Mouse (Mus musculus) embryonic facial prominence, embryonic 13.5 days (tissue): ENCODE data around the gene Tle6. TPM values are rescaled to one million over a fixed set of nuclear protein-coding genes. Genes with fewer than 3 reads are reported as not detected.

Experiments used
- ATAC-seq: fragments of 200-750 bp; cut with Nextera tagmentation; 2 replicates; pipeline ENCODE4 v1.8.0; 2017; ENCODE audit warnings: low read depth; ENCODE audit not compliant: insufficient number of reproducible peaks, insufficient read depth, low FRiP score, low TSS enrichment
- H3K27ac ChIP-seq: fragments of 300-500 bp; sonication (generic); 2 replicates; pipeline ENCODE4 v1.5.1; 2015; ENCODE audit warnings: moderate library complexity, mild to moderate bottlenecking, inconsistent platforms
- H3K27me3 ChIP-seq: fragments of 300-500 bp; sonication (generic); 2 replicates; pipeline ENCODE4 v1.6.1; 2015; ENCODE audit warnings: mild to moderate bottlenecking, inconsistent platforms
- H3K36me3 ChIP-seq: fragments of 300-500 bp; sonication (generic); 2 replicates; pipeline ENCODE4 v1.6.1; 2015; ENCODE audit warnings: mild to moderate bottlenecking, inconsistent platforms
- H3K4me1 ChIP-seq: fragments of 300-500 bp; sonication (generic); 2 replicates; pipeline ENCODE4 v1.6.1; 2015; ENCODE audit warnings: inconsistent platforms
- H3K4me2 ChIP-seq: fragments of 300-500 bp; sonication (generic); 2 replicates; pipeline ENCODE4 v1.6.1; 2015; ENCODE audit warnings: moderate library complexity, mild to moderate bottlenecking, inconsistent platforms
- H3K4me3 ChIP-seq: fragments of 300-500 bp; sonication (generic); 2 replicates; pipeline ENCODE4 v1.5.1; 2015; ENCODE audit warnings: mild to moderate bottlenecking, inconsistent platforms
- H3K9ac ChIP-seq: fragments of 300-500 bp; sonication (generic); 2 replicates; pipeline ENCODE4 v1.6.1; 2015; ENCODE audit warnings: mild to moderate bottlenecking, inconsistent platforms
- H3K9me3 ChIP-seq: fragments of 300-500 bp; sonication (generic); 2 replicates; pipeline ENCODE4 v1.6.1; 2016; ENCODE audit warnings: inconsistent platforms
- WGBS: fragments of 180-500 bp; shearing (Covaris S2); methylation state at CpG from one replicate; pipeline ENCODE4 v1.1.7; 2015; ENCODE audit warnings: mixed read lengths; 5-methylcytosine and 5-hydroxymethylcytosine counted together
- polyA plus RNA-seq: library from polyadenylated mRNA; unstranded; fragments of >200 nt; fragmentation: Nextera tagmentation; extraction: Ambion mirVana; gene quantifications from 2 replicates; pipeline ENCODE4 v1.2.1, GENCODE M21; 2015

Gene Tle6
- polyA plus RNA-seq, 1 experiment from 2014 or later = 17.2 TPM

GRCm38 (mm10) chr10:81598871-81599270, 2.0 kb downstream of the Tle6 start:
- no peak overlapping the region for H3K27ac ChIP-seq
- 35% methylated on average over 6 of the region's 6 CpGs for WGBS
- H3K4me2 ChIP-seq = no peak overlapping the region
- ATAC-seq = no peak
- no peaks in the 10 kb centered on the region for H3K36me3 ChIP-seq
- H3K4me1 ChIP-seq = peaks cover 65% of the 10 kb centered on the region
- H3K4me3 ChIP-seq = no peak overlapping the region
- H3K9ac ChIP-seq = no peak overlapping the region
- no peaks in the 10 kb centered on the region for H3K9me3 ChIP-seq
- peaks cover 14% of the 10 kb centered on the region for H3K27me3 ChIP-seq

DNA sequence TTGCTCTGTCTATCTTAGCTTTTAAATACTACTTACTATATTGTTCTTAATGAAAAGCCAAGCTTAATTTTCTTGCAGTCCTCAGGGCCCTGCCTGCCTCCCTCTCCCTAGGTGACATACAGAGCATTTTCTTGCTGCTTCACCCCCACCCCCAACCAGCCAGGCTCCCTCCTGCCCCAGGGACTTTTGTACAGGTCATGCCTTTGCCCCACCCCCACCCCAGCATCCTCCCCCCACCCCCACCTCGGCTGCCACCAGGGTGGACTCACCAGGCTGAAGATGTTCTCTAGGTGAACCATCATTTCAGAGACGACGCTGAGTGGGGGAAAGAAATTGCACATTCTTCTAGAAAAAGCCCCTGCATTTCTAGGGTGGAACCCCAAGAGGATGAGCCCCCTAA, 2.5 kb downstream of the Tle6 start:
- Histone ChIP-seq H3K4me2 (no peak overlapping the region), H3K36me3 (no peaks in the 10 kb centered on the region), H3K4me3 (no peak overlapping the region), H3K27ac (no peak overlapping the region), H3K4me1 (peaks cover 67% of the 10 kb centered on the region), H3K9ac (no peak overlapping the region), H3K9me3 (no peaks in the 10 kb centered on the region), H3K27me3 (peaks cover 19% of the 10 kb centered on the region)
- ATAC-seq = no peak
- 24% methylated on average over 3 of the region's 3 CpGs for WGBS

GRCm38 (mm10) chr10:81597137-81597950, 3.5 kb downstream of the Tle6 start:
- H3K4me3 ChIP-seq = peak overlapping the region; percentile 20
- ATAC-seq = 0 out of 2 replicates have a peak, but pooled peaks have one; percentile 2

GRCm38 (mm10) chr10:81596611-81597010, 4.3 kb downstream of the Tle6 start:
- H3K4me3 ChIP-seq = peak overlapping the region; percentile 20
- peaks cover 22% of the 10 kb centered on the region for H3K27me3 ChIP-seq
- 0% methylated on average over 10 of the region's 10 CpGs for WGBS
- peaks cover 58% of the 10 kb centered on the region for H3K4me1 ChIP-seq
- no peaks in the 10 kb centered on the region for H3K9me3 ChIP-seq
- H3K27ac ChIP-seq = peak overlapping the region; percentile 87
- H3K36me3 ChIP-seq = no peaks in the 10 kb centered on the region
- peak overlapping the region; percentile 46 for H3K9ac ChIP-seq
- ATAC-seq = no peak
- peak overlapping the region; percentile 53 for H3K4me2 ChIP-seq

More at GRCm38 (mm10) chr10:81597137-81597950, 3.5 kb downstream of the Tle6 start:
- Histone ChIP-seq H3K9me3 (no peaks in the 10 kb centered on the region), H3K4me1 (peaks cover 63% of the 10 kb centered on the region), H3K27me3 (peaks cover 22% of the 10 kb centered on the region), H3K27ac (peak overlapping the region; percentile 87), H3K9ac (0 out of 2 replicates have a peak overlapping the region, but pooled peaks have one; percentile 44), H3K4me2 (peak overlapping the region; percentile 53), H3K36me3 (no peaks in the 10 kb centered on the region)
- WGBS = 2% methylated on average over 12 of the region's 12 CpGs

DNA sequence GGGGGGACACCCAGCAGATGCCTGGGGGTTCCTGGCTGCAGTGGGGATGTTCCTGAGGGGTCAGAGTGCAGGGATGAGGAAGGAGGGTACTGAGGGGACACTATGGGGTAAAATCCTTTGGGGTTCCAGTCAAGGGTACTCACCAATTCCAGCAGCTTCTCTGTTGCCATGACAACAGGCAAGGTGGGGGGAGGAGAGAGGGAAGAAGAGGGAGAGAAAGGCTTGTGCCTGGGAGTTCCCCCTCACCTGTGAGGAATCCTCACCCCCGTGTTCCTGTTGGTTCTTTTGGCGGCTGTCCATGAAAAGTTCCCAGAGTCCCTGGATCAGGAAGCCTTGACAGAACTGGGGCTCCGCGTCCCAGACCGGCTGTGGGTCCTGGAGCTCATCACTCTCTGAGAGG, 5.3 kb downstream of the Tle6 start:
- Histone ChIP-seq H3K4me1 (peaks cover 49% of the 10 kb centered on the region), H3K36me3 (peaks cover 6% of the 10 kb centered on the region; the same call in 1 of the 2 replicates), H3K9ac (peak overlapping the region; percentile 1; the same call in 1 of the 2 replicates), H3K4me3 (no peak overlapping the region), H3K4me2 (no peak overlapping the region; the same call in 1 of the 2 replicates), H3K27me3 (peaks cover 25% of the 10 kb centered on the region), H3K9me3 (no peaks in the 10 kb centered on the region), H3K27ac (peak overlapping the region; percentile 87)
- no peak for ATAC-seq
- 29% methylated on average over 5 of the region's 5 CpGs for WGBS

- H3K27me3 ChIP-seq = peaks cover 25% of the 10 kb centered on the region
- H3K9ac ChIP-seq = no peak overlapping the region
- no peak overlapping the region for H3K27ac ChIP-seq
- 74% methylated on average over 18 of the region's 18 CpGs for whole genome bisulfite sequencing
- no peak overlapping the region for H3K4me2 ChIP-seq
- H3K4me1 ChIP-seq = peaks cover 43% of the 10 kb centered on the region
- no peak for ATAC-seq
- no peak overlapping the region for H3K4me3 ChIP-seq
- H3K9me3 ChIP-seq = no peaks in the 10 kb centered on the region
- peaks cover 22% of the 10 kb centered on the region for H3K36me3 ChIP-seq
These were observed 6.9 kb downstream of the Tle6 start for GRCm38 (mm10) chr10:81593935-81594334.

GRCm38 (mm10) chr10:81593223-81593622, 7.7 kb downstream of the Tle6 start:
- H3K4me1 ChIP-seq = peaks cover 39% of the 10 kb centered on the region
- H3K9me3 ChIP-seq = no peaks in the 10 kb centered on the region
- no peak overlapping the region for H3K4me3 ChIP-seq
- no peak overlapping the region for H3K4me2 ChIP-seq
- WGBS = 69% methylated on average over 4 of the region's 4 CpGs
- peaks cover 25% of the 10 kb centered on the region for H3K27me3 ChIP-seq
- no peak overlapping the region for H3K9ac ChIP-seq
- peaks cover 29% of the 10 kb centered on the region for H3K36me3 ChIP-seq
- H3K27ac ChIP-seq = no peak overlapping the region
- no peak for ATAC-seq

DNA sequence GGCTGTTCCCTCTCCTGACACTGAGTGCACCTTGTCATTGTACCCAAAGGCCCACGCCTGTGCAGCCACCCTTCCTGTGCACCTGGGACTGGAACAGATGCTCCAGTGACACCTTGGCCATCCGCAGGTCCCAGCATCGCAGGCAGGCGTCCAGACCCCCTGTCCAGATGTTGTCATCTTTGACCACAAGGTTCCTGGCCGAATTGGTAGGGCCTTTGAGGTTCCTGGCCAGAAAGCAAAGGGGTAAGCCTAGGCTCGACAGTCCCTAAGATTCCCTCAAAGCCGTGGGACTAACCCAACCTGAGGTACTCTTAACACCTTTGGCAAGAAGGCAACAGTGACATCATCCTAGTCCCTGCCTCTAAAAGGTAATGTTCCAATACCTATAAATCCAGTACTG, 8.2 kb downstream of the Tle6 start:
- H3K36me3 ChIP-seq = peaks cover 35% of the 10 kb centered on the region
- no peak for ATAC-seq
- no peak overlapping the region for H3K27ac ChIP-seq
- no peak overlapping the region for H3K4me2 ChIP-seq
- no peaks in the 10 kb centered on the region for H3K9me3 ChIP-seq
- H3K4me1 ChIP-seq = peaks cover 33% of the 10 kb centered on the region
- no peak overlapping the region for H3K4me3 ChIP-seq
- no peak overlapping the region for H3K9ac ChIP-seq
- WGBS = 82% methylated on average over 7 of the region's 7 CpGs
- peaks cover 25% of the 10 kb centered on the region for H3K27me3 ChIP-seq

DNA sequence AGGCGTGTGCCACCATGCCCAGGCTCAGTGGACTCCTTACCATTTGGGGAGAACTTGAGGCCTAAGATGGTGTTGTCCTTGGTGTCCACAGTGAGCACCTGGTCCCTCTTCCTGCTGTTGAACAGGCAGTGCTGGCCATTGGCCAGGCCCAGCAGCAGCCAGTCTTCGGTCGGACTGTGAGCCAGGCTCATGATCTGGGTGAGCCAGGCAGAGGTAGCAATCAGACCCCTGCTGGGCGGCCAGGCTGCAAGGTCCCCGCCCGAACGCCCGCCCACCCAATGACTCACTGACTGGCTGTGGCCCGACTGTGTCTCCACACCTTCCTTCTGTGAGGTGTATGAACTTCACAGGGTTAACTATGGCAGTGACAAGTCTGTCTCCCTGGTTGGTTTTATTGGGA, 9.0 kb downstream of the Tle6 start:
- peaks cover 25% of the 10 kb centered on the region for H3K4me1 ChIP-seq
- peaks cover 25% of the 10 kb centered on the region for H3K27me3 ChIP-seq
- no peak for ATAC-seq
- H3K36me3 ChIP-seq = peaks cover 43% of the 10 kb centered on the region
- no peak overlapping the region for H3K4me2 ChIP-seq
- H3K9me3 ChIP-seq = no peaks in the 10 kb centered on the region
- 69% methylated on average over 9 of the region's 9 CpGs for WGBS
- no peak overlapping the region for H3K27ac ChIP-seq
- no peak overlapping the region for H3K9ac ChIP-seq
- no peak overlapping the region for H3K4me3 ChIP-seq

- peaks cover 1% of the 10 kb centered on the region; the same call in 1 of the 2 replicates for H3K4me1 ChIP-seq
- no peak overlapping the region for H3K27ac ChIP-seq
- no peak overlapping the region for H3K4me3 ChIP-seq
- H3K9me3 ChIP-seq = no peaks in the 10 kb centered on the region
- H3K4me2 ChIP-seq = no peak overlapping the region
- H3K9ac ChIP-seq = no peak overlapping the region
- no peak for ATAC-seq
- 66% methylated on average over 7 of the region's 7 CpGs for WGBS
- H3K36me3 ChIP-seq = peaks cover 73% of the 10 kb centered on the region
- H3K27me3 ChIP-seq = peaks cover 10% of the 10 kb centered on the region
These were observed 12.1 kb downstream of the Tle6 start for GRCm38 (mm10) chr10:81588739-81589138.

GRCm38 (mm10) chr10:81583347-81583746, 17.5 kb downstream of the Tle6 start:
- H3K27ac ChIP-seq = no peak overlapping the region
- 65% methylated on average over 6 of the region's 6 CpGs for WGBS
- H3K9ac ChIP-seq = no peak overlapping the region
- peaks cover 33% of the 10 kb centered on the region for H3K4me1 ChIP-seq
- H3K4me3 ChIP-seq = no peak overlapping the region
- H3K4me2 ChIP-seq = no peak overlapping the region
- H3K27me3 ChIP-seq = no peaks in the 10 kb centered on the region; the same call in none of the 2 replicates
- no peak for ATAC-seq
- peaks cover 75% of the 10 kb centered on the region for H3K36me3 ChIP-seq
- no peaks in the 10 kb centered on the region for H3K9me3 ChIP-seq

- 60% methylated on average over 25 of the region's 25 CpGs for WGBS
- Histone ChIP-seq H3K9ac (peak overlapping the region; percentile 54), H3K27me3 (peaks cover 5% of the 10 kb centered on the region), H3K36me3 (peaks cover 62% of the 10 kb centered on the region), H3K4me3 (no peak overlapping the region), H3K9me3 (no peaks in the 10 kb centered on the region), H3K4me2 (peak overlapping the region; percentile 27), H3K27ac (no peak overlapping the region), H3K4me1 (peaks cover 60% of the 10 kb centered on the region)
- ATAC-seq = no peak
These were observed 20.3 kb downstream of the Tle6 start for GRCm38 (mm10) chr10:81580441-81581070.
